Mouse (Mus musculus) testis, adult 2 months (tissue): ENCODE results near the gene Ostm1.

Source experiments
- CTCF ChIP-seq: fragments of 200-500 bp; IDR thresholded peaks from 2 replicates; pipeline ENCODE4 v1.5.1; 2012; ENCODE audit warnings: low read depth, mild to moderate bottlenecking, inconsistent platforms, low read length, moderate library complexity; ENCODE audit not compliant: control insufficient read depth, insufficient read depth, insufficient replicate concordance
- POLR2A ChIP-seq: fragments of 200-500 bp; IDR thresholded peaks from 2 replicates; pipeline ENCODE4 v1.6.1; 2012; ENCODE audit warnings: low read depth, mild to moderate bottlenecking, inconsistent platforms, low read length, moderate library complexity; ENCODE audit not compliant: control insufficient read depth

DNA sequence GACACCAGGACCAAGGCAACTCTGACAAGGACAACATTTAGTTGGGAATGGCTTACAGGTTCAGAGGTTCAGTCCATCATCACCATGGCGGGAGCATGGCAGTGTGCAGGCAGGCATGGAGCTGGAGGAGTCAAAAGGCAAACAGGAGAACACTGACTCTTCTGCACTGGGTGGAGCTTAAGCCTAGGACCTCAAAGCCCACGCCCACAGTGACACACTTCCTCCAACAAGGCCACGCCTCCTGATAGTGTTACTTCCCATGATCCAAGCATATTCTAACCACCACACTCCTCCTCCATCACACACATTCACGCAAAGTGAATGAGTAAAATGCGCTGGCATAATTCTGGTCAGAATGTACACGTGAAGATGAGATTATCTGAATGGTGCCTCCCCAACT is 56.2 kb downstream of the Ostm1 start:
- TF ChIP-seq POLR2A = no peak
- no peak for TF ChIP-seq CTCF
